Mouse (Mus musculus) right cerebral cortex, adult 18-20 months (tissue): ENCODE measurements around the gene Six2.

Experiments
- DNase-seq: peaks from one replicate; pipeline ENCODE4 v3.0.0; 2022; ENCODE audit warnings: mixed read lengths

Six2 gene

GRCm38 (mm10) chr17:85688236-85688910 lies at the start of gene Six2:
Gene Six2 (minus strand): TSS chr17:85688274.
- no peak for DNase-seq

- no peak for DNase-seq
Measured at GRCm38 (mm10) chr17:85737090-85737780, 49.2 kb upstream of the Six2 start.

- DNase-seq: no peak
Measured at GRCm38 (mm10) chr17:85731329-85731728, 43.3 kb upstream of the Six2 start.

- no peak for DNase-seq
Measured at GRCm38 (mm10) chr17:85730231-85731015, 42.3 kb upstream of the Six2 start.

GRCm38 (mm10) chr17:85728071-85728718 lies 40.1 kb upstream of the Six2 start:
- no peak for DNase-seq

GRCm38 (mm10) chr17:85725988-85726387 lies 37.9 kb upstream of the Six2 start:
- no peak for DNase-seq

GRCm38 (mm10) chr17:85723166-85723565 lies 35.1 kb upstream of the Six2 start:
- no peak for DNase-seq

GRCm38 (mm10) chr17:85717266-85717665 lies 29.2 kb upstream of the Six2 start:
- DNase-seq: no peak

GRCm38 (mm10) chr17:85715784-85716183 lies 27.7 kb upstream of the Six2 start:
- no peak for DNase-seq

- no peak for DNase-seq
Measured at GRCm38 (mm10) chr17:85714370-85714769, 26.3 kb upstream of the Six2 start.

GRCm38 (mm10) chr17:85712874-85713273 lies 24.8 kb upstream of the Six2 start:
- no peak for DNase-seq

GRCm38 (mm10) chr17:85704369-85705260 lies 16.5 kb upstream of the Six2 start:
- no peak for DNase-seq

- peak; percentile 17 for DNase-seq
Measured at GRCm38 (mm10) chr17:85700028-85700427, 12.0 kb upstream of the Six2 start.

- DNase-seq: no peak
Measured at GRCm38 (mm10) chr17:85698643-85699042, 10.6 kb upstream of the Six2 start.

GRCm38 (mm10) chr17:85697976-85698375 lies 9.9 kb upstream of the Six2 start:
- no peak for DNase-seq

- DNase-seq: no peak
Measured at GRCm38 (mm10) chr17:85694499-85694898, 6.4 kb upstream of the Six2 start.

- DNase-seq: no peak
Measured at GRCm38 (mm10) chr17:85693101-85693500, 5.0 kb upstream of the Six2 start.

GRCm38 (mm10) chr17:85692594-85692993 lies 4.5 kb upstream of the Six2 start:
- no peak for DNase-seq

- DNase-seq: no peak
Measured at GRCm38 (mm10) chr17:85691701-85692536, 3.8 kb upstream of the Six2 start.

- DNase-seq: no peak
Measured at GRCm38 (mm10) chr17:85690969-85691335, 2.9 kb upstream of the Six2 start.

- DNase-seq: no peak
Measured at GRCm38 (mm10) chr17:85690323-85690968, 2.4 kb upstream of the Six2 start.
